ENCODE assay signal across 9 mouse cellular contexts in the genomic region with DNA sequence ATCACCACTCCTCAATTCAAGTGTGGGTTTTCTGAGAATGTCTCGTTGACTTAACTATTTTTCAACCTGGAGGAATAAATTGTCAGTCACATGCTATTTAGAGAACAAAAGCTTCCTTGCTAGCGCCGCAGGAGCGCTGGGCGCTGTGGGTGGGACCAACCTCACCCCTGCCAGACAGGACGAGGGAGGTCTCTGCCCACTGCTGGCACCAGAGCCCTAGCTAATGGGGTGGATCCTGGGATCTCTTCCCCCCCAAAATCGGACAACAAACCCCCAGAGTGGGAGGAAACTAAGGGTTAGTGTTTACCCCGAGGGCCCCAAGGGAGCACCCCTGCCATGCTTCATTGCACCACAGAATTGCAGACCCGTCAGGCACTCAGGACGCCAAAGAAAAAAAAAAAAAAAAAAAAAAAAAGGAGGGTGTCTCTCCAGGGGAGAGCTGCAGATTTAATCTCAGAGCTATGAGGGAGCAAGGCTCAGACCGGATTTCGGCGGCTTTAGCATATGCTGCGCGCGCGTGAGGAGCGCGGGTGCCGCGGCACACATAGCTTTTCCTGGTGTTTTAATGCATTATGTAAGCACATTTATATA. TPM values are rescaled to one million over a fixed set of nuclear protein-coding genes. Genes with fewer than 3 reads are reported as not detected.
DNase-seq lines count a peak whose midpoint lies in the region; ATAC-seq lines count a peak whose summit lies in the region.
"Had no signal": no experiment of that assay in that cellular context is flagged by ENCODE, and none has a peak within 500 bp of the region (broad histone marks: within the 10 kb centered on the region; RNA-seq: fewer than 3 reads in every experiment).

No protein-coding gene starts in this region.

- WGBS in heart, embryonic 13.5 days = 1% methylated on average over 21 of the region's 21 CpGs
- WGBS in forebrain, embryonic 16.5 days = under 1% methylated on average over 21 of the region's 21 CpGs

- H3K9me3 ChIP-seq in heart, embryonic 13.5 days = no peaks in the 10 kb centered on the region
- H3K9me3 ChIP-seq in forebrain, embryonic 16.5 days (ENCODE audit: control insufficient read depth, low read length) = no peaks in the 10 kb centered on the region

- H3K4me2 ChIP-seq in heart, embryonic 13.5 days = peak overlapping the region; percentile 68
- H3K4me2 ChIP-seq in forebrain, embryonic 16.5 days (ENCODE audit: low read length) = peak overlapping the region; percentile 74

- H3K27me3 ChIP-seq in heart, embryonic 13.5 days (replicated peaks) = peaks cover 94% of the 10 kb centered on the region
- peaks cover 4% of the 10 kb centered on the region; the same call in 1 of the 2 replicates for H3K27me3 ChIP-seq in forebrain, embryonic 16.5 days (replicated peaks; ENCODE audit: control insufficient read depth, insufficient read depth, low read length)

- H3K4me1 ChIP-seq in heart, embryonic 13.5 days = peaks cover 13% of the 10 kb centered on the region
- H3K4me1 ChIP-seq in forebrain, embryonic 16.5 days (replicated peaks; ENCODE audit: control insufficient read depth, insufficient read depth, low read length) = peaks cover 12% of the 10 kb centered on the region

- intact Hi-C loops in heart, postnatal 10 days (cut with DNase I) = no loop called here

- peak overlapping the region; percentile 42 for H3K4me3 ChIP-seq in heart, embryonic 13.5 days
- peak overlapping the region; percentile 42 for H3K4me3 ChIP-seq in forebrain, embryonic 16.5 days (replicated peaks; ENCODE audit: low read length)

- H3K9ac ChIP-seq in heart, embryonic 13.5 days = peak overlapping the region; percentile 0; the same call in 1 of the 2 replicates
- peak overlapping the region; percentile 61 for H3K9ac ChIP-seq in forebrain, embryonic 16.5 days (replicated peaks; ENCODE audit: low read depth, low read length)

- H3K36me3 ChIP-seq in heart, embryonic 13.5 days = no peaks in the 10 kb centered on the region
- H3K36me3 ChIP-seq in forebrain, embryonic 16.5 days (ENCODE audit: control insufficient read depth, insufficient read depth) = no peaks in the 10 kb centered on the region

- ATAC-seq in heart, embryonic 13.5 days (ENCODE audit: extremely low read depth, insufficient number of reproducible peaks, low FRiP score, low TSS enrichment) = no peak
- peak; percentile 85 for ATAC-seq in forebrain, embryonic 16.5 days

- H3K27ac ChIP-seq in heart, embryonic 13.5 days (replicated peaks) = no peak overlapping the region
- H3K27ac ChIP-seq in forebrain, embryonic 16.5 days (ENCODE audit: low read length) = no peak overlapping the region

- no peak for DNase-seq in heart, postnatal 10 days
- peak; percentile 74 for DNase-seq in brain, adult 2 months (ENCODE audit: low read depth, low spot score)
- DNase-seq in kidney, postnatal 36 days = peak; percentile 56 to 71
- DNase-seq in neural tube, embryonic 10.5 days (ENCODE audit: extremely low spot score, low spot score) = peak; percentile 42
- no peak for DNase-seq in T-cell, adult 2 months (ENCODE audit: low spot score)
- DNase-seq in natural killer cell, adult 2 months (ENCODE audit: low spot score in 2 of 2) = no peak

RNA-seq across cellular contexts. Expression of a gene that starts 35.2 kb away (rescaled TPM):
- polyA plus RNA-seq in heart, embryonic 13.5 days (2015; fragmentation: Nextera tagmentation; extraction: Ambion mirVana) = 0.04 TPM in 1 of 2 replicates, not detected in the other
- total RNA-seq in heart, postnatal 10 days (2021) = under 1 TPM; 0.30 to 0.43 TPM
- 0.65 and 0.71 TPM in 2 replicates for polyA plus RNA-seq in forebrain, embryonic 16.5 days (2015; fragmentation: Nextera tagmentation; extraction: Ambion mirVana)
- total RNA-seq: hematopoietic stem cell, adult 5-6 weeks had no signal

Comparison
In these comparisons a context has a peak if more than half of its experiments do, and no peak if none do; other contexts are left out.
1. DNase-seq: peak in brain, adult 2 months (single experiment), kidney, postnatal 36 days (2 of 2) and neural tube, embryonic 10.5 days (single experiment); none in heart, postnatal 10 days (0 of 2), T-cell, adult 2 months (single experiment) and natural killer cell, adult 2 months (0 of 2).